Mouse (Mus musculus) ES-Bruce4 (cell line): Measurements from ENCODE around the gene Serac1.

Source experiments
- CTCF ChIP-seq: IDR thresholded peaks from one replicate; pipeline ENCODE4 v1.8.1; 2011; ENCODE audit warnings: low read depth, low read length
- EP300 ChIP-seq: IDR thresholded peaks from 2 replicates; pipeline ENCODE4 v1.6.1; 2011; ENCODE audit warnings: low read depth, low read length; ENCODE audit not compliant: insufficient read depth

DNA sequence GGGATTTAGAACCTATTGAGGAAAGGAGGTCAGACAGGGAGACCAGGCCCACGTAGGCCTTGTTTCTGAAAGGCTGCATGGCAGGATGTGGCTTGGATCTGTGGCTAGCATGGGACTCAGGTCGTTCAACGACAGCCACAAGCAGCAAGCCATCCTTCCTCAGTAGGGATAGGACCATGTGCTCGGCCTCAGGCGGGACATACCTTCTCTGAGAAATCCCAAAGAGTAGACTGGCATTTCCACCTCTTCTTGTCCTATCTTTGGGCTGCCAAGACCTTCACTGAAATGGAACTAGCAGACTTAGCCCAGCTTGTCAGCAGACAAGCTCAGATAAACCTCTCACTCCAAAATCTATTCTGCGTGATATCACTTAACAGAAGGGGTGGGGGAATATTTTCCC, 75.9 kb downstream of the Serac1 start:
- TF ChIP-seq CTCF (no peak), EP300 (no peak)
